Mouse (Mus musculus) left cerebral cortex, postnatal 14 days (tissue): ENCODE measurements at regions not wholly inside any gene's neighbourhood (a gene's known extent, or its start where the extent isn't known, plus 50 kb on each side); places are given as distances from the start of the nearest gene placed in this dataset.

Source experiments
- DNase-seq, 2 experiments: peaks; one replicate each; pipeline ENCODE4 v3.0.0; 2021 to 2022; ENCODE audit warnings: low spot score in 2 of 2, mixed read lengths in 1 of 2
- intact Hi-C: fragments of 180-260 bp; cut with DNase I; formaldehyde crosslinking; loops from one replicate; pipeline ENCODE4 v1.15.1; 2025

DNA sequence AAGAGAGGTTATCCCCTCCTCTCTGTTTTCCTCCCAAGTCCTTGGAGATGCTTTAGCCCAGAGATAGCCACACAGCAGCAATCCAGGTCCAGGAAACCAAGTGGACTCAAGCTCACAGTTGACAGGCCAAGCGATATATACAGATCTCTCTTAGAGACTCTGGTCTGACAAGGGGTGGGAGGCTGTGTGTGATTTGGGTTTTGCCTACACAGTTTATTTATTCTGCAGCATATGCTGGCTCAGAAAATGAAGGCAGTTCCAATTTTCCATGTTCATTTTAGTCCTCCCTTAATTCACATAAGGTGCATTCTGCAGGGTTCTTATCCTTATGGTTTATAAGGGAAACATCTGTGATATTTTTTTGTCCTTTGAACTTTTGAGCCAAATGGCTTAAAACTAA, 595.0 kb upstream of the Apob start:
- peak in 1 of 2 experiments; percentile 7 for DNase-seq
- intact Hi-C loops = no loop called here

DNA sequence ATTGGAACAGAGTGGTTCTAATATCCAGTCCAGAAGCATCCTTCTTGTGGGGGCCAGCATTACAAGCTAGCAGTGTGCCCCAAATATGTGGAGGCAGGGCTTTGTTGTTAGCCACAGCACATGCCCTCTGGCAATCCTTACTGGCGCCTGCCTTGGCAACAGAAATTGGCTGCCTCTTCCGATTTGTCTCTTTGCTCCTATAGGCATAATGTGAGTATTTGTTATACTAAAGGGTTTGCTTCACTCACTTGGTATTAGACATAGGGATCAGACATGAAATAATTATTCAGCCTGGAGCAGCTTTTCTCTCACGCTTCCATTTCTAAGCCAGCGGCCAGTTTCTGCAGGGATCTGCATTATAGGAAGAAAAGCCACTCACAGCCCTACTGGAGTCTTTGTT, 573.6 kb upstream of the Apob start:
- intact Hi-C loops = no loop called here
- DNase-seq = no peak

DNA sequence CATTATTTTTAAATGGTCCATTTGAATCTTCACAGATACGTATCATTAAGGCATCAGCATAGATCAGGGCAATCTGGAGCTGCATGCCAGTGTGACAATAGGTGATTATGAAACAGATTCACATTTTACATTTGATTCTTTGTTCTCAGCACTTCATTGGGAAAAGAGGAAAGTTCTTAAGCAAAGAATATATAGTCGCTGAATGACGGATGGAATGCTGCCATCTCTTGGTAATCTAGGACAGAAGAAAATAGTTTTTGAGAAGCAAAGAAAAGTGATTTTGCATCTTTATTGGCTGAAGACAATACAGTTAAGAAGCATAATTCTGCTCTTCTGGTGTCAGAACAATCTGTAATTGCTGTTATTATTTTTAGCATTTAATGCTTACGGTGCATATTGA, 565.6 kb upstream of the Apob start:
- peak; percentile 13 to 16 for DNase-seq
- intact Hi-C loops = no loop called here

DNA sequence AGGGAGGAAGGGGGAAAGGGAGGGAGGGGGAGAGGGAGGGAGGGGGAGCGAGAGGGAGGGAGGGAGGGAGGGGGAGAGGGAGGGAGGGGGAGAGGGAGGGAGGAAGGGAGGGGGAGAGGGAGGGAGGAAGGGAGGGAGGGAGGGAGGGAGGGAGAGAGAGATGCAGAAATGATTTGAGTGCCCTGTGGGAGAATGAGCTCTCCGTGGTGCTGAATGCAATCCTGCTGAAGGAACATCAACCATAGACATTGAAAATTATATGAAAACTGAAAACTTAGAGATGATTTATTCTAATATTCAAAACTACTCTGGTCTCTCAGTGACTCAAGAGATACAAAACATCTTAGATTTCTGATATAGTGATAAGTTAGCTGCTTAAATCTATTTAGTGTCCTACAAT, 557.2 kb upstream of the Apob start:
- no peak for DNase-seq
- intact Hi-C loops = no loop called here

DNA sequence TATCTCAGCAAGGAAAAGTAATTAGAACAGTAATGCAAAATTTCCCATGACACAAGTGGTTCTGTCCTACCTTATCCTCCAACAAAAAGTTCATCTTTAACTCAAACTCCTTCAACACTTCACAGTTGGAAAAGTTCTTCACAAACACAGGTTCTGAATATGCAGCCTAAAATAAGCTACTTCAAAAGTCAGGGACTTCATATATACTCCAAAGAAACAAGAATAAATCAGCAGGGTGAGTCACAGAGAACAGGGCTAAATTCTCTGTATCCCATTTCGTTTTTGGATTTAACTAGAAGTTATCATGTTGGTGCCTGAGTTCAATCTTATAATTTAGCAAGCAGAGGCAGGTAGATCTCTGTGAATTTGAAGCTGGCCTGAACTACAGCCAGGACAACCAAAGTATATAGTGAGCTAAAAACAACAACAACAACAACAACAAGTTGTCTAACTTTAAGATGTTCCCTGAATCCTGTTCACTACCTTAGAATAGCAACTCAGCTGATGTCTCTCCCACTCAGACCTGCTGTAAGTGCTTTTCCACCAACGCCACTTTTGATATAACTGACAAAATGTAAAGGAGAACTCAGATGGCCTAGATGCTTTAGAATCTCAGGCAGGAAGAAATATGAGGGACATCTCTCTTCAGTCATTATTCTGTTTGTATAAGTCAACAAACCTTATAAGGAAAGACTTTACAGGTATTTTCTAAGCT, 555.5 kb upstream of the Apob start:
- intact Hi-C loops = no loop called here
- peak; percentile 19 to 42 for DNase-seq

DNA sequence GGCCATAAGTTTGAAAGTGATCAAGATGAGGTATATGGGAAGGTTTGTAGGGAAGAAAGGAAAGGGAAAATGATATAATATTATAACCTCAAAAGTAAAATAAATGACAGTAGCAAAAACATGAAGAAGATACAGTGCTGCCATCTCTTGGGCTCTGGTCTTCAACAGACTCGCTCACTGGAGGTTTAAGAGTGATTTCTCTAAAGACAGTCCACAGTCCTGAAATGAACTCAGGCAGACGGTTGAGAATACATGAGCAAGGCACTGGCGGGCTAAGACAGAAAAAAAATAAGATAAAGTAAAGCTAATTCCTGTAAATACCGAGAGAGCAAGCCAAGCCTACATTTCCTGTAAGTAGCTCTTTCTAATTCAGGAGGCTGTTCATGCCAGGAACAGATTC, 546.5 kb upstream of the Apob start:
- peak in 1 of 2 experiments; percentile 21 for DNase-seq
- intact Hi-C loops = no loop called here

DNA sequence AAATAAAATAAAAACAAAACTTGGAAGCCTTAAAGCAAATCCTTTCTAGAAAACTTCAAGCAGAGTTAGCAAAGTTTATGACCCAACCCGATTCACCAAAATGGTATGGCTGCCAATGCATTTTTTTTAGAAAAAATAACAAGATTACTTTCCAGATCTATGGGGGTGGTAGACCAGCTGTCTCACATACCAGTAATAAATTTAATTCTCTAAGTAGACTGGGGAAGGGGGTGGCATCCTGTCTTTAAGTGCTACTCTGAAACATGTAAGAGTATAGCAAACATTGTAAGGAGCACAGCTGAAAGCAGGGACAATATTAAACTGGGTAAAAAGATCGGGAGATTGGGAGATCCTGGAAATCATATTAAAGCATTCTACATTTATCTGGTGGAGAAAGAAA, 532.2 kb upstream of the Apob start:
- no peak for DNase-seq

DNA sequence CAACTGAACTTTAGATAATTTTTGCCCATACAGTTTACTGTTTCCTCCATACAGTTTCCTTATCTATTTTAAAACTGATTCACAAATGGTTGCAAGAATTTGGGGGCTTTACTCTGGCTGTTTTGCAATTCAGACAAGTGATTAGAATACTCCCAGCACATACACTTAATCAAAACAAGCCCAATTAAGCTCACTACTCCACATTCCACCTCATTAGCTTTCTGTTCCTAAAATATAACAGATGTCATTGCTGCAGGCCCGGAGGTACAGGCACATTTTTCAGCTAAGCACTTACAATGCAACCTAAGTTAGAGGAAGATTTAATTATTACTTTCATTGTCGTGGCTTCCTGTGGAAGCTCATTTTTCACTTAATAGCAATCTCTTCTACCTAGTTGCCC, 526.9 kb upstream of the Apob start:
- intact Hi-C loops = no loop called here
- no peak for DNase-seq

More for the DNA sequence above, 532.2 kb upstream of the Apob start:
- intact Hi-C loops = no loop called here

DNA sequence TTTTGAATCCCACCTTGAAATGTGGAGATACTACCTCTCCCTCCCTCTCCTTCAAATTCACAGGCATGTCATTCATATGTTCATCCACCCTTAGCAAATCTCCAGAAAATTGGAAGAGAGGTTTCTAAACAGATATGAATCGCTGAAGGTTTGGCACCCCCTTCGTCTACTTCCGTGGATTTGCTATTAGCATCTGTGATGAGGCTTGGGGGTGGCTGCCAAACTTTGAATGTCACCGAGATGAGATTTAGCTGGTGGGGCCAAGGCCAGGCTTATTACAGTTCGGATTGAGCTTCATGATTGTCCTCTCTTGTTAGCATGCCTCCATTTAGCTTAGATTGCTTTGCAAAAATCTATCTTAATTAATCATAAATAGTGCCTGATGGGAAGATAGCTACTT, 520.4 kb upstream of the Apob start:
- no peak for DNase-seq
- intact Hi-C loops = no loop called here

DNA sequence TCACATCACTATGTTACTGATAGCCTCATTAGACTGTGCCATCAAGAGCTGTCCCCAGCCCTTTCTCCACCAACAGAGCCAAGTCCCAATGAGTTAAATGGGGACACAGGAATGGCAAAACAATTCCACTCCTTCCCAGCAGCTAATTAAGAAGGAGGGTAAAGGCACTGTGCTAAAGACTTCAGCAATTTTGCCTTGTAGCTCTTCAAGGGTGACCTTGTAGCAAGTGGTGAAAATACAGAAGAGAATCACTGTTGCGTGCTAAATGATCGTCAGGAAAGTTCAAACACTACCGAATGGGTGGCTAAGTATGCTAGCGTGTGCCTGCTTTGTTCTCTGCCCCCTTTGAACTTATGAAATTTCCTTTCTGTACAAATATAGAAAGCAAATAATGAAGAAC, 519.9 kb upstream of the Apob start:
- intact Hi-C loops = no loop called here
- DNase-seq = no peak

DNA sequence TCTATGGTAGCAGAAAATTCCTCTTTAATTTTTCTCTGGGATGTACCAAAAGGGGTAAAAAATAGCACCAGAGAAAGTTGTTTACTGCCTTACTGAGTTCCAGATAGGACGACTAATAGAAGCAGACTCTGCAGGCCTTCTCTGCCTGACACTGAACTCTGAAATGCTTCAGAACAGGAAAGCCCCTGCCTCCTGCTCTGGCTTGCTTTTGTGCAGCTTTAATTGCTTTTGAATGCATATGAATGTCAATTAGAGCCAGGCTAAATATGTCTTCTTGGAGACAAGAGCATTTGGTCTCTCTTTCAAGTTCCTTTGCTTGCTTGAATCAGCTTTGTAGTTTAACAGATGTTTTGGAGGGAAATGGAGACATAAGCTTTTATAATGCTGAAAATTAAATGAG, 512.5 kb upstream of the Apob start:
- intact Hi-C loops = no loop called here
- DNase-seq = no peak

DNA sequence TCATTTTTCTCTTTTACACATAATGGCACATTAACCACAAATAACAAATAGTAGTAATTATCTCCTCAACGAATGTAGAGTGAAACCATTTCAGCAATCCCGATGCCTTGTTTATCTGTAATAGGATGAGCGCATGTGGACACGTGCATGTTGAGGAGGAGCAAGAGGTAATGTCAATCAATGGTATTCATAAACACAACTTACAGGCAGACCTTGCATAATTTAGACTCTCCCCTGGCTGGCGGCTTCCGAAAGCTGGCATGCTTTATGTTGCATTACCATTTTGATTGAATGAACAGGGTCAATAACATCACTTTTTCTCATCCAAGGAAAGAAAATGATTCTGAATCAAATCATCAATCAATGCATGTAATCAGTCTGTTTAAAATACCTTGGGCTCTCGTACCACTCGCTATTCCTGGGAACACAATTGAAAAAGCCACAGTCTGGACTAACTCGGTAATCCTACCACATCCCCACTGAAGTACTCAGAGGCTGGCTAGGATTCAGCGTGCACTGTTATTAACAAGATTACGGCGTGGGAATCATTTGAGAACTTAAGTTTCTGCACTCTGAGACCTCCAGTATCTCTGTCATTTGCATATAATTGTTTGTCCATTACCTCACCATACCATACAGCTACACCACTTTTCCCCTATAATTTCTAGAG, 464.7 kb upstream of the Apob start:
- DNase-seq = no peak
- intact Hi-C loops = no loop called here

DNA sequence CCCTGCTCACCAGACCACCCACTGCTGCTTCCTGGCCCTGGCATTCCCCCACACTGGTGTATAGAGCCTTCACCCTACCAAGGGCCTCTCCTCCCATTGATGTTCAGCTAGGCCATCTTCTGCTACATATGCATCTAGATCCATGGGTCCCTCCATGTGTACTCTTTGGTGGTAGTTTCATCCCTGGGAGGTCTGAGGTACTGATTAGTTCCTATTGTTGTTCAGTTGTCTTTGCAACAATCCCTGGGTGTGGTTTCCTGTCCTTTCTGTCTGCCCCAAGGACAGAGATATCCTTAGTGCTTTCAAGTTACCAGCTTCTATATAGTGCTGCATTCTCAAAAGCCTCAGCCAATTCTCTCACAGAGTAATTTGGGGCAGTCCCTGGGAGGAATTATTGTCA, 440.1 kb upstream of the Apob start:
- no peak for DNase-seq
- intact Hi-C loops = no loop called here

DNA sequence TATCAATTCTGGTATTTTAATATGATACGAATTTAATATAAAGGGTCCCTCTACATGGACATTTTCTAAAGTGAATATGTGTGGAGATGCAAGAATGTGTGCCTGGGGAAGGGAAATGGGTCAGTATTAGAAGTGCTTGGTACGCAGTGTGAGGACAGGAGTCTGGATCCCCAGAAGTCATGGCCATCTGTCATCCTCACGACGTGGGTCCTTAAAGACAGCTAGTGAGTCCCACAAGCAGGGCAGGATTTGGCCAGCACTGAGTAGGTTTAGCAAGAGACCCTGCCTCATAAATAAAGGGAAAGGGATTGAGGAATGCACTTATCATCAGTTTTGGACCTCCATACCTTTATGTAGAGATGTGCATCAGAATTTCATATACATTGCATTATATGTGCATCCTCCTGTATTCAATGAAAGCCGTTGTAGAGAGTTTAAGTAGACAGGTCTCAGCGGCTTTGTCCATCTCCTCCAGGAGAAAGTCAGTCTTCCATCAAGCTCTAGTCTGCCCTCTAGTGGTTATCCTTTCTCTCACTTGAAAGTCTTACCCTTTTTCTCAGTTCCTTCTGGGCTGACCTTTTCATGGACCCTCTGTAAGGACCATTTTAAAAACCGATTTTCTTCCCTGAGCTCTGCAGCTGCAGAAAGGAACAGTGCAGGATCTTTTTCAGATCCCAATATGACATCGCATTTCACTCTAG, 434.0 kb upstream of the Apob start:
- DNase-seq = peak; percentile 34 to 42

DNA sequence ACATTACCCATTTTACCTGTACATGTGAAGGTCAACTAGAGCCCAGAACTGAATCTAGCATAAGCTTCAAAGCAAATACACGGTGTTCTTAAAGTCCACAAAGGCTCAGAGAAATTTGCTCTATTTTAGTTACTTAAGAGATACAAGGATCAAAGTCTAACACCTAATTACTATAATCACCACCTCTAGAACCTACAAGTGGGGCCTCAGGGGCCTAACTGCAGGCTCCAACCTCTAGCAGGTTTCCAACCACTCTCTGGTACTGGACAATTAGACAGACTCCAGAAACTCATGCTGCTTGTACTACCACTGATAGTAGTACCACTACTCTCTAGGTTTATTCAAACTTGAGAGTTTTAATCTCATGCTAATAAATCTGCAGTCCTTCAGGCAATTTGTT, 428.7 kb upstream of the Apob start:
- DNase-seq = no peak
- intact Hi-C loops = no loop called here

More for the DNA sequence above, 434.0 kb upstream of the Apob start:
- intact Hi-C loops = no loop called here

DNA sequence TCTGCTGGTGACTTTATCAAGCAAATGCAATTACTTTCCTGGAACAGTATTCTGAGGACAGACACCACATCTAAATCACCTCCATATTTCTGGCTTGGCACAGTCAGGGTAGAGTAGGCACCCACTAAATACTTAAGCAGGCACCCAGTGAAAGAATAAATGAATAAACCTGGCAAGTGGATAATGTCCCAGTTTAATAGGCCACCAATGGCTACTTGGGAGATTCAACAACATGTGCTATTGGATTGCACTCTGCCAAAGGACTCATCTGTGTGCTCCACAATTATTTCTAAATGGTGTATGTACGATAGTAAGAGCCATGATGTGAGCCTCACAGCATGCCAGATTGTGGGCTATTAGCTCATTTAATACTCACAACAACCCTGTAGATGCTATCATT, 417.2 kb upstream of the Apob start:
- no peak for DNase-seq
- intact Hi-C loops = no loop called here

DNA sequence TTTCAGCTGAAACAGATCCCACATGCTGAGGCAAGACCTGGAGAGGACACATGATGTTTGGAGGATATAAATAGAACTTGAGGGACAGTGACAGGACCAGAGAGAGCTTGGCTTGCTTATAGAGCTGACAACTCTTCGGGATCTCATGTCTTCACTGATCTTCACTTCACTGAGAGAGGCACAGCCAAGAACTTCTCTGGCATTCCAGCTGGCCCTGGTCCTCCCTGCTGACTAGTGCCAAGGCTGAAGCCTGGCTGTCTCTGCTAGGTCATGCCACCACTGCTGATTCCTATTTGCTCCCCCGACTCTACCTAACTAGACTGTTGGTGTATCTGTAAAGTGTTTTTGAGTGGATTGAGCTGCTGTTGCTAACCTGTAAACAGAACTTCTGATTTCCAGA, 401.4 kb upstream of the Apob start:
- DNase-seq = no peak
- intact Hi-C loops = no loop called here

DNA sequence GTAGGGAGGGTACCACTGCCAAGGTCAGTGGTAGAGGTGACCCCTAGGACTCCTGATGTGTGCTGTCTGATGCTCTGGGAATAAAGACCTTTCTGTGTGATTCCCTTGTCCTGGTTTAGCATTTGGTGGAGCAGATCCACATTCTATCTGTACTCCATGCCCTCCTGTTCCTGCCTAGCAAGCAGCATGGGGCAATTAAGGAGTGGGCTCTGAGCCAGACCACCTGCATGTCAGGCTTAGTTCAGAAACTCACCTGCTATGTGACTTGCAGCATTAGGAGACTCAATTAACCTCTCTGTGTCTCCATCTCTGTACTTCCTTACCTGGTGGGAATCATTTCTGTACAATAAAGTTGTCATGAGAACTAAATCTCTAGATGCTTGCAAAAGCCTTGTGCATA, 389.9 kb upstream of the Apob start:
- intact Hi-C loops = no loop called here
- DNase-seq = no peak

DNA sequence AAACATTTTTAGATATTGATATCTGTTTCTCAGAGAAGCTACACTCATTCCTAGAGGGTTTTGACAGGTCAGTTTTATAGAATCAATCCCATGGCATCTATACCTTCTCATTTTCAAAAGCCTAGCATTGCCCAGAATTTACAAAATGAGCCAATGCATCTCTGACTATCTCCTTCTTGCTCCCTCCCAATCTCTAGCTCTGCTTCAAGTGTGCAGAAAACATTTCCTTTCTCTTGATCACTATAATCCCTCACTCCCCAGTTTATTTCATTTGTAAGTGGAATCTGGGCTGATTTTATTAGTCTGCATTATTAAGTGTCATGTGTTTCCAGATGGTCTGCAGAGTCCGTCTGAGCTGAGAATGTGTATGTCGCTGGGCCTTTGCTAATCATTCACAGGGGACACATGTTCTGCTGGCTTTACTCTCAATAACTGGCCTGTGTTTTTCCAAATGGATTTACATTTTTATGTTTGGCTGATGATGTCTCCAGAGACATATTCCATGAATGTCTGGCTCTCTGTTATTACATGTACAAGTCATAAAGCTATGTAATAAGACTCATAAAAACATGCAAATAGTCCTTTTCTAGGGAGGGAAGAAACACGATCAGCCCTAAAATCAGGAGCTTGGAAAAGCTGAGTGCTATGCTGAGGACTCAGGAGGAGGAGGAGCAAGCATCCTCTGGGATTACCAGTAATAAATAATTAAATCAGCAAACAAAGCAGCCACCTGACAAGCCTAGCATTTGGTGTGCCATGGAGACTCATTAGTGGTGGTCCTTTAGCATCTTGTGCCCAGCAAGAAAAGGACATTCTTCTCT, 366.0 kb upstream of the Apob start:
- intact Hi-C loops = no loop called here
- DNase-seq = no peak
